Mouse (Mus musculus): Measurements from ENCODE around the gene Gpat2. TPM values are rescaled to one million over a fixed set of nuclear protein-coding genes. Genes with fewer than 3 reads are reported as not detected.

The Gpat2 gene
- total RNA-seq, 2 experiments from 2014 or later, result not detected

- ATAC-seq (replicated peaks; ENCODE audit: low FRiP score, poor library complexity, severe bottlenecking), result no peak
Observed at GRCm38 (mm10) chr2:127435554-127435953, 10.6 kb downstream of the Gpat2 start.

- ATAC-seq (replicated peaks; ENCODE audit: low FRiP score, poor library complexity, severe bottlenecking), result no peak
Observed at GRCm38 (mm10) chr2:127437697-127438096, 12.7 kb downstream of the Gpat2 start.

GRCm38 (mm10) chr2:127444055-127444789, 19.2 kb downstream of the Gpat2 start, which contains the start of gene Fahd2a:
Gene Fahd2a, minus strand, starts transcription at chr2:127444565.
- ATAC-seq (replicated peaks; ENCODE audit: low FRiP score, poor library complexity, severe bottlenecking), result peak; percentile 96

- no peak for ATAC-seq (replicated peaks; ENCODE audit: low FRiP score, poor library complexity, severe bottlenecking)
Observed at GRCm38 (mm10) chr2:127446847-127447246, 21.8 kb downstream of the Gpat2 start.

- ATAC-seq (replicated peaks; ENCODE audit: low FRiP score, poor library complexity, severe bottlenecking), result no peak
Observed at GRCm38 (mm10) chr2:127449691-127450090, 24.7 kb downstream of the Gpat2 start.

- no peak for ATAC-seq (replicated peaks; ENCODE audit: low FRiP score, poor library complexity, severe bottlenecking)
Observed at GRCm38 (mm10) chr2:127451748-127452147, 26.7 kb downstream of the Gpat2 start.

GRCm38 (mm10) chr2:127453141-127453540, 28.1 kb downstream of the Gpat2 start:
- no peak for ATAC-seq (replicated peaks; ENCODE audit: low FRiP score, poor library complexity, severe bottlenecking)

- peak; percentile 71 for ATAC-seq (replicated peaks; ENCODE audit: low FRiP score, poor library complexity, severe bottlenecking)
Observed at GRCm38 (mm10) chr2:127453764-127454163, 28.8 kb downstream of the Gpat2 start.

GRCm38 (mm10) chr2:127459341-127459740, 34.3 kb downstream of the Gpat2 start:
- ATAC-seq (replicated peaks; ENCODE audit: low FRiP score, poor library complexity, severe bottlenecking), result no peak

GRCm38 (mm10) chr2:127461351-127461750, 36.4 kb downstream of the Gpat2 start:
- ATAC-seq (replicated peaks; ENCODE audit: low FRiP score, poor library complexity, severe bottlenecking), result no peak

- peak; percentile 58; the same call in 1 of the 2 replicates for ATAC-seq (replicated peaks; ENCODE audit: low FRiP score, poor library complexity, severe bottlenecking)
Observed at GRCm38 (mm10) chr2:127462314-127462713, 37.3 kb downstream of the Gpat2 start.

GRCm38 (mm10) chr2:127470183-127470582, 45.2 kb downstream of the Gpat2 start:
- no peak for ATAC-seq (replicated peaks; ENCODE audit: low FRiP score, poor library complexity, severe bottlenecking)

GRCm38 (mm10) chr2:127470661-127471060, 45.7 kb downstream of the Gpat2 start:
- no peak for ATAC-seq (replicated peaks; ENCODE audit: low FRiP score, poor library complexity, severe bottlenecking)

- no peak for ATAC-seq (replicated peaks; ENCODE audit: low FRiP score, poor library complexity, severe bottlenecking)
Observed at GRCm38 (mm10) chr2:127471281-127471680, 46.3 kb downstream of the Gpat2 start.

- ATAC-seq (replicated peaks; ENCODE audit: low FRiP score, poor library complexity, severe bottlenecking), result no peak
Observed at GRCm38 (mm10) chr2:127472279-127472678, 47.3 kb downstream of the Gpat2 start.

- no peak for ATAC-seq (replicated peaks; ENCODE audit: low FRiP score, poor library complexity, severe bottlenecking)
Observed at GRCm38 (mm10) chr2:127479210-127479609, 54.2 kb downstream of the Gpat2 start.

- no peak for ATAC-seq (replicated peaks; ENCODE audit: low FRiP score, poor library complexity, severe bottlenecking)
Observed at GRCm38 (mm10) chr2:127479763-127480162, 54.8 kb downstream of the Gpat2 start.

- ATAC-seq (replicated peaks; ENCODE audit: low FRiP score, poor library complexity, severe bottlenecking), result no peak
Observed at GRCm38 (mm10) chr2:127481841-127482532, 57.0 kb downstream of the Gpat2 start.

GRCm38 (mm10) chr2:127482533-127482911, 57.5 kb downstream of the Gpat2 start:
- ATAC-seq (replicated peaks; ENCODE audit: low FRiP score, poor library complexity, severe bottlenecking), result no peak

- no peak for ATAC-seq (replicated peaks; ENCODE audit: low FRiP score, poor library complexity, severe bottlenecking)
Observed at GRCm38 (mm10) chr2:127483001-127483400, 58.0 kb downstream of the Gpat2 start.

- ATAC-seq (replicated peaks; ENCODE audit: low FRiP score, poor library complexity, severe bottlenecking), result 0 out of 2 replicates have a peak, but pooled peaks have one; percentile 16
Observed at GRCm38 (mm10) chr2:127484476-127485170, 59.6 kb downstream of the Gpat2 start.
